Mouse (Mus musculus): ENCODE results near the gene Zcchc10.

- no peak for TF ChIP-seq CTCF (IDR thresholded peaks at IDR 0.05; ENCODE audit: low read depth, low read length)
- TF ChIP-seq POLR2A (IDR thresholded peaks at IDR 0.05; ENCODE audit: borderline replicate concordance, low read depth, low read length): no peak
These were observed 30.0 kb upstream of the Zcchc10 start for GRCm38 (mm10) chr11:53294441-53294840.

Data from bone marrow macrophage, adult 2 months (primary cell).